Mouse (Mus musculus) retina, adult 2 months (tissue): Measurements from ENCODE around the gene Hsdl2.
A peak's percentile ranks its signal among the peaks of the same experiment; 100 is the strongest.
"Not testable (repeated sequence)": the region's sequence is repeated elsewhere in the genome, so short reads cannot be mapped to it uniquely, and the experiment has no call there.

Experiments used
- DNase-seq: peaks from one replicate; pipeline ENCODE4 v3.0.0-alpha.2; 2012; ENCODE audit warnings: low read depth, low spot score

Gene Hsdl2

GRCm38 (mm10) chr4:59581314-59582185, at the start of gene Hsdl2:
Gene Hsdl2 (plus strand): TSS chr4:59581563.
- DNase-seq = peak; percentile 98

- no peak for DNase-seq
Observed at GRCm38 (mm10) chr4:59533268-59533667, 48.1 kb upstream of the Hsdl2 start.

GRCm38 (mm10) chr4:59535624-59536023, 45.7 kb upstream of the Hsdl2 start:
- no peak for DNase-seq

- no peak for DNase-seq
Observed at GRCm38 (mm10) chr4:59536281-59536680, 45.1 kb upstream of the Hsdl2 start.

- no peak for DNase-seq
Observed at GRCm38 (mm10) chr4:59543006-59543405, 38.4 kb upstream of the Hsdl2 start.

- DNase-seq = no peak
Observed at GRCm38 (mm10) chr4:59544654-59545053, 36.7 kb upstream of the Hsdl2 start.

- no peak for DNase-seq
Observed at GRCm38 (mm10) chr4:59546285-59547071, 34.9 kb upstream of the Hsdl2 start.

- no peak for DNase-seq
Observed at GRCm38 (mm10) chr4:59547136-59547889, 34.0 kb upstream of the Hsdl2 start.

GRCm38 (mm10) chr4:59548011-59548559, 33.3 kb upstream of the Hsdl2 start:
- no peak for DNase-seq

- DNase-seq = peak; percentile 11
Observed at GRCm38 (mm10) chr4:59548560-59549174, 32.7 kb upstream of the Hsdl2 start.

- peak; percentile 89 for DNase-seq
Observed at GRCm38 (mm10) chr4:59549175-59549976, 32.0 kb upstream of the Hsdl2 start, which contains the start of gene Ptbp3. Gene Ptbp3 (minus strand): TSS chr4:59549364.

- no peak for DNase-seq
Observed at GRCm38 (mm10) chr4:59549977-59550560, 31.3 kb upstream of the Hsdl2 start.

GRCm38 (mm10) chr4:59551901-59552300, 29.5 kb upstream of the Hsdl2 start:
- DNase-seq = no peak

- DNase-seq = no peak
Observed at GRCm38 (mm10) chr4:59552835-59553234, 28.5 kb upstream of the Hsdl2 start.

- DNase-seq = no peak
Observed at GRCm38 (mm10) chr4:59553576-59553975, 27.8 kb upstream of the Hsdl2 start.

GRCm38 (mm10) chr4:59555177-59555576, 26.2 kb upstream of the Hsdl2 start:
- DNase-seq = no peak

- not testable (repeated sequence) for DNase-seq
Observed at GRCm38 (mm10) chr4:59557343-59557742, 24.0 kb upstream of the Hsdl2 start.

- no peak for DNase-seq
Observed at GRCm38 (mm10) chr4:59558096-59558720, 23.2 kb upstream of the Hsdl2 start.

- DNase-seq = no peak
Observed at GRCm38 (mm10) chr4:59560141-59560540, 21.2 kb upstream of the Hsdl2 start.
